Mouse (Mus musculus) thymus, postnatal 10 days (tissue): ENCODE results near the gene Atf5.

Experiments used
- DNase-seq, 2 experiments: peaks; one replicate each; pipeline ENCODE4 v3.0.0; 2021; ENCODE audit warnings: low spot score in 2 of 2

Atf5 gene

DNA sequence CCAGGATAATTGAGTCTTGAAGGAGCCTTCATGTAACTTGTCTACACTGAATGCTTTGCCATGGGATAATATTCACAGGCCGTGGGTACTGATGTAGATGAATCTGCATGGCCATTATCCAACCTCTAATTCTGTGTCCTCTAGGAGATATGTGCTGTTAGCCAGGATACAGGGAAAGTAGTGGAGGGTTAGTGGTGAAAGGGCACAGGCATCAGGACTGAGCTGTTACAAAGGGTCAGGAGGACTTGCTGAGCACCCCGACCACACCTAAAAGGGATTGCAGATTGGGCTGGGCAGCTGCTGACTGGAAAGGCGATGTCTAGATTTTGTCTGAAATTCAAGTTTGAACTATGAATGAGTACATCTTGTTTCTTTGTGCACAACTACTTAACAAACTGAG lies 4.1 kb upstream of the Atf5 start:
- no peak for DNase-seq

DNA sequence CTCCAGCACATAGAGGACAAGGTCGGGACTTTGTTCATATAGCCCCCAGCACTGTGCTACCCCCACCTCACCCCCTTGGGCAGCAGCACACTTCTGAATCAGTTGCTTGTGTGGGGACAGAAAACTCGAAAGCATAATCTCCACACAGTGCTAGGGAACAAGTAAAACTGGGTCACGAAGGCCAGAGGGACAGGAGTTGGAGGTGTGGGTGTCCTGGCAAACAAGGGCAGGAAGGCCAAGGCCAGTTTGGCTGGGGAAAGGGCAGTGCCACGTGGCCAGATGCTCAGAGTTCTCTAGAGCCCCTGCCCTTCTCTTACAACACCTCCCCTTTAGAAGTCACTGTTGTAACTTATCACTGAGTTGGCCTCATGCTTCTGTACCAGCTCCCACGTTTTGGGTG lies 3.4 kb upstream of the Atf5 start:
- DNase-seq: no peak

DNA sequence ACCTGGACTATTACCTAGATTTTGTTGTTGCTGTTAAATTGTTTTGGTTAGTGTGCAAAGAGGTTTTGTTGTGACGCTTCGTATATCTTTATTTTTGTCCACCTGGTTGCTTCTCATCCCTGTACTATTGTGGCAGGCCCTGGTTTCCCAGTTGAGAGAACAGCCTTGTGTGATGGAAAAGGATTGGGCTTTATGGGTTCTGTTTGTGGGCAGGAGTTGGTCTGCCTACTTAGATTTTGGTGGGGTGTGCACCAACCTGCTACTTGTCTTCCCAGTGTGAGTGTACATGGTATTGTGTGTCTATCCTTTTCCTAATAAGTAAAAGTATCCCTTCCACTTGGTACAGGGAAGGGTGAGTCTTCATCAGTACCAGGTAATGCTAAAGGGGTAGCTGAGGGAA lies 2.9 kb upstream of the Atf5 start:
- DNase-seq: no peak

DNA sequence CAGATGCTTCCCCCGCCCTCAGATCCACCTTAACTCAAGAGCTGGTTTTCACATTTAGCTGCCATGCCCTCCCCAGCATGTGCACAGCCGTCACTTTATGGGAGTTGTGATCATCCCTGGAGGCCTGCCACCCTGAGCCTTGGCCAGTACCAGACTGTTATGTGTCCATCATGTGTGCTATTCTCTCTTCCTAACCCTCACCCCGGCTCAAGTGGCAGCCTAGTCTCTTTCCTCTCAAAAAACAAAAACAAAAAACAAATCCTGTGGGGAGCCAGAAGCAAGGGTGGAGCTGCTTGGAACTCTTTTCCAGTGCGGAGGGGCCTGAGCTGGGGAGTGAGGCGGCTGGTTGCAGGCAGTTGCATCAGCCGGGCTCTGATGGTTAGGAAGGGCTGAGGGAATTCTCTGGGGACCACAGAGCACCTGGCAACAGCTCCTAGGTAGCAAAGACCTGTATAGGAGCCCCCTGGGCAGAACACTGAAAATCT lies 2.3 kb upstream of the Atf5 start:
- no peak for DNase-seq

DNA sequence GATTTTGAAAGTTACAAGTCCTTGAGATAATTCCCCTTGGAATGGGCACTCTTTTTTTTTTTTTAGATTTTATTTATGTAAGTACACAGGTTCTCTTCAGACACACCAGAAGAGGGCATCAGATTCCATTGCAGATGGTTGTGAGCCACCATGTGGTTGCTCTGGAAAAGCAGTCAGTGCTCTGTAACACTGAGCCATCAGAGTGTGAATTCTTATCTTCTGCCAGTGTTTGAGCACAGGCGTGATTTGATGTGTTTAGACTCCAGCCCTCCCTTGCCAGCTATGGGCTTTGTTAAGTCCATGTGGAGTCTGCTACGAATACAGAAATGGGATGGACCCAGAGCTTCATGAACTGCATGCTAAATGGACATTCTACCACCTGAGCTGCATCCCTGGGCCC lies 1.7 kb upstream of the Atf5 start:
- no peak for DNase-seq

DNA sequence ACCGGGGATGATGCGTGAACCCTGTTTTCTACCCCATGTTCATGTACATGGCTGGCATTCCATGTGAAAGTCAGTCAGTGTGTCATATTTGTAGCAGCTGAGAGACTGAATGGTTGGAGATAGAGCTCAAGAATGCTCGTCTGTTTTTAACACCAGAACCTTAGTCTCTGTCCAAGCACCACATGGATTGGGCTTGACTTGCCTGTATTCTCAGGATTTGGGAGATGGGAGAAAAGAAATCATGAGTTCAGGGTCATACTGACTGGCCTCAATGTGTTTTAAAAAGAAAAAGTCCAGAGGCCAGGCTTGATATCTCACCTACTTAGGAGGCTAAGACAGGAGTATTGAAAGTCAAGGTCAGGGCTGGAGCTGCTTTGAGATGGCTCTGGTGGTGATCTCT lies 983 bp upstream of the Atf5 start:
- no peak for DNase-seq

DNA sequence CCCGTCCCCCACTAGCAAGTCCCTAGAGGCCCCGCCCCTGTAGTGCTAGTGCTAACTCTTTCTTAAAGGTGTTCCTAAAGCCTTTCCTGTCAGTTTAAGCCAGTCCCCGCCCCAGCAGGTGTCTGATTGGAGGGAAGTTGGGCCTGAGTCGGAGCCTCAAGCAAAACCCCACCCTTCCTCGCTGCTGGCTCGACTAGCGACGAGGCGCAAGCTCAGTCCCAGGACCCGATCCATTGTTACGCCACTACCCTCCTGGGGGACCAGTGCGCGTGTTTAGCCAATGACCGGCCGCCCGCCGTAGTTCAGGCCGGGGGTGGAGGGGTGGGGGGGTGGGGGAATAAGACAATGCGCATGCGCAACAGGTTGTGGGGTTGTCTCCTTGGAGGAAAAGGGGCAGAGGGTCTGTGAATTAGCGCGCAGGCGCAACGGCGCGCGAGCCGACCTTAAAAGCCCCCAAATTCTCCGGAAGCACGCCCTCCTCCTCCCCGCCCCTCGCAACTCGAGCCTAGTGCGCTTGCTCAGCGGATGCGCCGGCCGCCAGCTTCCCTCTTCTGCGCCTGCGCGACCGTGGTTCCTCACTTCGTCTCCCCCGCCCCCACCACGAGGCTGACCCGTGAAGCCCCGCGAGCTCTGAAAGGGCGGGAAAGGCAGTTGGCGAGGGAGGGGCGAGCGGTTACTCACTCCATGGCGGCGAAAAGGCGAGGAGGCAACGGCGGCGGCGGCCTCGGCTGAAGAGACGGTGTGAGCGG lies 563 bp downstream of the Atf5 start, which contains the start of the genes Nup62 and Il4i1:
TSS of gene Nup62 (plus strand) at position 368 of the 749 bp plus-strand sequence.
TSS of gene Il4i1 (plus strand) at position 667 of the 749 bp plus-strand sequence.
- DNase-seq: peak; percentile 99

DNA sequence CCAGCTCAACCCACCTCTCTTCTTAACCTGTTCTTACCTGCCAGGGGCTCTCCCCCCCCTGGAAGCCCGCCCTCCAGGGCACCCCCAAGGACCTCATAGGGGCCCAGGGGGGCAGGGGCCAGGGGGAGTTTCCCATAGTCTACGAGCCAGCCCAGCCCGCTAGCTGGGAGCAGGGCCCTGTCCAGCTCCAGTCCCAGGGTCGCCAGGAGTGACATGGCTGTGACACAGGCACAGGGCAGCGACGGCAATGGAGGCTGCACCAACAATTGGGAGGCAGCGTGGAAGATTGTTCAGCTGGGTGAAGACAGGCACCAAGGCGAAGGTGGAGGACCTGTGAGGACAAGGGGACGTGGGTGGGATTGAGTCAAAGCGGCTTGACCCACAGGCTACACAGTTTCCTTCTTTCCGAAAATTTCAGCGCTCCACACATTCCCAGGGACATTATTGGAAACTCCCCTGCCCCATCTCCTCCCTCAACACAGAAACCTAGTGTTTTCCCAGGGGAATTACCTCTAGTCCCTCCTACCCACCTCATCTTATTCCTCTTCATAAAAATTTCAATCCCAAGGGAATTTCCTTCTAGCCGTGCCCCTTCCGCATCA lies 1.4 kb downstream of the Atf5 start:
- peak in 1 of 2 experiments; percentile 52 for DNase-seq

DNA sequence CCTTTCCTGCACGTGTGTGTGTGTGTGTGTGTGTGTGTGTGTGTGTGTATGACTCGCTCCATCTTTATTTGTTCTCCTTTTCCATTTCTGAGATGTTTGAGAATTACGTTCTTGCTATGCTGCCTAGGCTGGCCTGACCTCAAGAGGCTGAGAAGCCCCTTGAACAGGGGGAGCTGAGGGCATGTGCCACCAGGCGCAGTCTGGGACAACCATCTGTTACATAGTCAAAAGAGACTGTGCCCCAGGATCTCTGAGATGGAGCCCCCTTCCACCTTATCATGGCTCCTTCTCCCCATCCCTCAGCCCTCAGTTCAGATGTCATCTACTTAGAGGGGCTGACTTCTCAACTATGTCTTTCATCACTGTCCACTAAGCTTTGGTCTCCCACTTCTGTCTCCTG lies 2.0 kb downstream of the Atf5 start:
- no peak for DNase-seq

DNA sequence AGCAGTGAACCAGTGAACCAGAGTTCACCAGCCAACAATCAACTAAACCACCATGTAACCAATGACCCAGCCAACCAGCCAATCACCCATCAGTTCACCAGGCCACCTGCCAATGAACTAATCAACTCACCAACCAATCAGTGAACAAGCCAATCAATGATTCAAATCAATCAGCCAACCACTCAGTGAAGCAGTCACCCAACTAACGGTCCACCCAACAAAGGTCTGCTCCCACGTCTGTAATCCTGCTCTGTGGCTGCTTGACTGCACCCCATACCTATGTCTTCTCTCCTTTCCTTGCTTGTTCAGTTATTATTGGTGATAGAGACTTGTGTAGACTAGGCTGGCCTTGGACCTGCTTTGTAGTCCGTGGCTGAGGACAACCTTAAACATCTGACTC lies 2.5 kb downstream of the Atf5 start:
- no peak for DNase-seq

DNA sequence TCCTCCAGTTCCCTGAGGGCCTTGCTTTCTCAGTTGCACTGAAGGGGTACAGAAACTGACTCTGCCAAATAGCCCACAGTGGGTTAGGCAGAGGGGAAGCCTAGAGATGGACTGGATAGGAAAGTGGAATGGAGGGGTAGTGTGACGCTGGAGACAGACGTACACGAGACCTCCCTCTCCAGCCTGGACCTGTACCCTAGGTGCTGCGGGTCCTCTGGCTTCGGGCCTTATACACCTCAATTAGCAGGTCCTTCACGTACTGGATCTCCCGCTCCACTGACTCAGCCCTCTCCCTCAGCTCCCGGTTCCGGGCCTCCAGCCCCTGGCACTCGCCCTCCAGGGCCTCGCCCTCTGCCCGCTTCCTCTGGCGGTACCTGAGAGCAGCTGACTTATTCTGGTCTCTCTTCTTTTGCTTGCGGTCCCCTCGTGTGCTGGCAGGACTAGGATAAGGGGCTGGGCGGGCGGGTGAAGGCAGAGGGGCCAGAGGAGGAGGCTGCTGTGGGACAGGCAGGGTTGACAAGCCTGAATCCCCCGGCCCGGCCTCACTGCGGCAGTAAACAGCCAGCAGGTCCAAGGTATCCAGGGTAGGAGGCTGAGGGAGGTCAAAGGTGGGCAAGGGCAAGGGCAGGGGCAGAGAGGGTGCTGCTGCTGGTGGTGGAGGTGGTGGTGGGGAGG lies 3.7 kb downstream of the Atf5 start:
- no peak for DNase-seq

DNA sequence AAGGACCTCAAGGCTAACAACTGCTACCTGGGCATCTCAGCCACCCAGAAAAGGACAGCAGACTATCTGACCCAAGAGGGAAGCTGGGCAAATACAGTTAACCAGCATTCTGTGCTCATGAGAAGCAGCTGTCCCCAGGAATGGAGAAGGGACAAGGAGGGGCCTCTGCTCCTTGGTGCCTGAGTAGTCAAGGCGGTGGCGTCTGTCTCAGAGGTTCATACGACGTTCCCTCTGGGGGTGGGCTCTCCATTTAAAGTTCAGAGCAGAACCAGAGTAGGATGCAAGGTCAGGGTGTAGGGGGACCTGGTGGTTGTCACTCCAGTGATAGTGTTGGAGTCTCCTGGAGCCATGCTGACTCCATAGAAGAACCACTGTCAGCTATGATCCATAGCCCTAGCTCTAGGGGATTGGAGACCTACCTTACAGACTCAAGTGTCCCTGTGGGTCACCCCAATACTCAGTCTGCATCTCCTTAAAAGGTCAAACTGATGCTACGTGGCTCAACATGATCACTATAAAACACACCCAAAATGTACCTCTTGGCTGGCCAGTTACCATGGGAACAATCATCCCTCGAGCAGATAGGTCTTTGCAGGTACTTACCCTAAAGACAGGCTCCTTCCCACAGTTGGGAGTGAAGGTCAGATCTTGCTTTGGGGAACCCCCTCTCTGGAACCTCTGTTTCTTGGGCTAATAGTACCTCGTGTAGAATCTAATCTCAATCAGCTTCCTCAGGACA lies 5.5 kb downstream of the Atf5 start:
- DNase-seq: no peak

DNA sequence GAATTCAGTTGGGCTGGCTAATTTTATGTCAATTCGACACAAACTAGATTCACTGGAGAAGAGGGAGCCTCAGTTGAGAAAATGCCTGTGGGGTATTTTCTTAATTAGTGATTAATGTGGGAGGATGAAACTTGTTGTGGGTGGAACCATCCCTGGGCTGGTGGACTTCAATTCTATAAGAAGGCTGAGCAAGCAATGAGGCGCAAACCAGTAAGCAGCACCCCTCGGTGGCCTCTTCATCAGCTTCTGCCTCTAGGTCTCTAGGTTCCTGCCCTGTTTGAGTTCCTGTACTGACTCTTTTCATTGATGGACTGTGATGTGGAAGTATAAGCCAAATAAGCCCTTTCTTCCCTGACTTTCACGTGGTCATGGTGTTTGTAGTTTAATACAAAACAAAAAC lies 6.1 kb downstream of the Atf5 start:
- DNase-seq: no peak

DNA sequence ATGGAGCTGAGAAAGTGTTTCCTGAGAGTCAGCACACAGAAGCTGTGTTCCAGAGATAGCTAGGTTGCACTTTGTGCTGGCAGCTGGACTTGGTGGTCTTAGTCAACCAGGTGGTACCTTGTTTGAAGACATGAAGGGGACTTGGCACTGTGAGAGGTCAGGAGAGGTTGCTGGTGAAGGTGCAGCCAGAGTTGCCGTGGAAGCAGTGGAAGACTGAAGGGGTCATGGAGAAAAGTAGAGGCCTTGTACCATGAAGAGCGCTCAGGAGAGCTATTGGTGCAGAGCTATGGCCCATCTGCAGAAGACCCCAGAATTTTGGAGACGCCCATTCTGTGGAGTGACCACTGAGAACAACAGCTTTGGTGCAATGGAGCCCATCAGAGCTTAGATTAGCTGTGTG lies 7.0 kb downstream of the Atf5 start:
- DNase-seq: no peak

DNA sequence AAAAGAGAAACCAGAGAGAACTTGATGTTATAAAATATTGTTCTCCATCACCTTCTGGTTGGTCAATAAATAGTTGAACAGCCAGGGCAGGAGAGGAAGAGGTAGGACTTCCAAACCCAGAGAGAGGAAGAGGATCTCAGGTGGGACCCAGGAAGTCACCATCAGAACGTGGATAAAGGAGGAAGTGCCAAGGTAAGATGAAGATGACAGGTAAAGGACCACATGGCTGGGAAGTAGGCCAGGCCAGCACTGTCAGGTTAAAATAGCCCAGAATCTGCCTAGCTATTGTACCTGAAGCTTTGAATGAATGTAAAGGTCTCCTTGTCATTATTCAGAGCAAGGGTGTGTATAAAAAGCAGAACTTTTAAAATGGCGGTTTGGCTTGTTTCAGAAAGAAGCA lies 7.5 kb downstream of the Atf5 start:
- no peak for DNase-seq

DNA sequence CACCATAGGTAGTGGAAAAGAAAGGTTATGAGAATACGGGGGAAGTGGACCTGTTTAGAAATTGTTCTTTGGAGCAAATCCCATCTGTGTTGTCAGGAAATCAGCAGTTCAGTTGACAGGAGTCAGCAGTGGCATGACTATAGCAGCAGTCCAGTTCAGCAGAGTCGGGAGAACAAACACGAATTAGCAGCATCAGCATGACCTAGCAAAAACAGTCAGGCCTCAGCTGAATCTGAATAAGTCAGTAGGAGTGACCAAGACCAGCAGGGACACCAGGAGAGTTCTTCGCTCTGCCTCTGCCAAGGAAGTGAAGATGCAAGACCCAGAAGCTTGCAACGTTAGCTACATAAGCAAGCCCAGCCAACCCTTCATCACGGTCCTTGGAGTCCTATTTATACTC lies 23.7 kb downstream of the Atf5 start:
- DNase-seq: no peak

DNA sequence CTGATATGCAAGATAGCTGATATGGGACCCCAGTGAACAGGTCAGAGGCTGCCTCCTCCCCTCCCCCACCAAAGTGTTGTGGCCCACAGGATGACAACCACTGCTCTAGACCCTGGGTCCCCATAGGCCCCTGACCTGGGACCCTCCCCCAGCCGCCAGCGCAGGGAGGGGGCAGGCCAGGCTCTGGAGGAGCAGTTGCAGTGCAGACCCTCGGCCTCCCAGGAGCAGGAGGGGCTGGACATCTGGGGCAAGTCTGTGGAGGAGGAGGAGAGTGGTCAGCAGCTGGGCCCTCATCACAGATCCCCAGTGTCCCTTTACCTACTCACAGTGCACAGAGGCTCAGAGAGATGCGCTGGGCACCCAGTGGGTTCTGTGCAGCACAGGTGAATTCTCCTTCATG lies 26.4 kb downstream of the Atf5 start:
- no peak for DNase-seq

DNA sequence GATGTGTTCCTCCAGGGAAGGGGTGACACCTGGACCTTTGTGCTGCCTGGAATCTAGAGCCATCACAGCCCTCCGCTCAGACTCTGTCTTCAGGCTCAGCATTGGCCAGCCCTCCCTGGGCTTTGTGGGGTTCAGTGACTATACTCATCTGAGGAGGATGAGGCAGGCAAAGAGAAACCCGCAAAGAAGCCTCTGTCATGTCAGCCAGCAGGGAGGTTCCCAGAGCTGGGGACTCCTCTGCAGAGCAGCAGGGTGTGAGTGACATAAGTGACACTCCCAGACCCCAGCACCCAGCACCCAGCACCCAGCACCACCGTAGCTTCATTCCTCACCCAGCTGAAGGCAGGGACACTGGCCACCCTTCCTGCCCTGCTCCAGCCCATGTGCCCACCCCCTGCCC lies 26.9 kb downstream of the Atf5 start:
- DNase-seq: no peak

DNA sequence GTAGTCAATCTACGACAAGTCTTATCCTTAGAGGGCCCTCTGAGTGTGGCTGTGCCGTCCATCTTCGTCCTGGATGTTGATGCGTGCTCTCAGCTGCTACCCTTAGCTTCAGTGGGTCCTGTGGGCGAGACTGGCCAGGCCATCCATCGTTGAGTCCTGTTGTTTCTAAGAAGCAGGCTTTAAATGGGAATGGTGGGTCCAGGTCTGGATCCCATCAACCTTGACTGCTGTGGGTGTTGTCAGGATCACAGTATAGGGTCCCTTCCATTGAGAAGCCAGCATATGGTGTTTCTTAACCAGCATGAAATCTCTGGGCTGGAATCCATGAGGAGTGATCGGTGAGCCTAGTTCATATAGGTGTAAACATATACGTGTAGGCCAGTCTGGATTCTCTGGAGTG lies 36.4 kb downstream of the Atf5 start:
- no peak for DNase-seq

DNA sequence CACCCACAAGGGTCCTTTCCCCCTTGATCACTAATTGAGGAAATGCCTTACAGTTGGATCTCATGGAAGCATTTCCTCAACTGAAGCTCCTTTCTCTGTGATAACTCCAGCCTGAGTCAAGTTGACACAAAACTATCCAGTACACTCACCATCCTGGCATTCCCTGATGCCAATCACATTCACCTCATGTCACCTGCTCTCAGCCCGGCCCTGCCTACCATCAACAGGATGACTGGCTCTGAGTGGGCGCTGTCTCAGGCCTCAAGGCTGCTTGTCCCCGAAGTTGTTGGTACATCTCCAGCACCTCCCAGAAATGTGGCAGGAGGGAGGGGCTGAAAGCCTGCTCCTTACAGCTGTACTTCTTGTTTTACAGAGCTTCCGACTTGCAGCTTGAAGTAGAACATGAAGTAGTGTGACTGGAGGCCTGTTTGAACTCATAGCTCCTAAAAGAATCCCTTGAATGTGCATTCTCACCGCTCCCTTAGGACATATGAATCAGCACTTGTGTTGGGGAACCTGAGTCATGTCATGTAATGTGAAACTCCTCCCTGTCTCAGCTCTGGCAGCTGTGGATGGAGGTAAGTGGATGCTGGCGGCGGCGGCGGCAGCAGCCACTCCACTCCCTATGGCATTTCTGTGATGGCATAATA lies 39.5 kb downstream of the Atf5 start:
- DNase-seq: no peak

DNA sequence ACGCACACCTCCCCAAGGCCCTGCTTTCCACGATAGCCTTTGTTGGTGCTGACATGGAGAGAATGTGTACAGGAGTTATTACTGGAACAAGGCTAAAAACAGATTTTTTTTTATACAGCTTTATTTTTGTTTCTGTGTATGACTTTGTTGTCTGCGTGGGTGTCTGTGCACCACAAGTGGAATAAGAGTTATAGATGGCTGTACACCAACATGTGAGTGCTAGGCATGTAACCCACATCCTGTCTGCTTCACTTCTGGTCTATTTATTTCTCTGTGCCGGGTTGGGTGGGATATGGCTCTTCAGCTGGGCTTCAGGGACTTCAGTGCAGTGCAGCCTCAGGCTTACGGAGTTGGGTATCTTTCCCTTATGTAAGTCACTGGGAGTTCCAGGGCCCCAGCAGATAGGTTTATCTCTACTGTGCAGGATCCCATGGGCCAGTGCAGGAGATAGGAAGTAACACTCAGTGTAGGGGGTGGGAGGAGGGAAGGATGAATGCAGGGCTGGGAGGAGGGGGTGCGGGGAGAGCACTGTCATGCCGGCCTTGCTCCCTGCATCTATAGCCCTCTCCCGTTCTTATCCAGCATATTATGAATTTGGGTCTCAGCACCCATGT lies 43.8 kb downstream of the Atf5 start:
- peak in 1 of 2 experiments; percentile 19 for DNase-seq
